Mouse (Mus musculus): ENCODE measurements at regions not wholly inside any gene's neighbourhood (a gene's known extent, or its start where the extent isn't known, plus 50 kb on each side); places are given as distances from the start of the nearest gene placed in this dataset.

DNA sequence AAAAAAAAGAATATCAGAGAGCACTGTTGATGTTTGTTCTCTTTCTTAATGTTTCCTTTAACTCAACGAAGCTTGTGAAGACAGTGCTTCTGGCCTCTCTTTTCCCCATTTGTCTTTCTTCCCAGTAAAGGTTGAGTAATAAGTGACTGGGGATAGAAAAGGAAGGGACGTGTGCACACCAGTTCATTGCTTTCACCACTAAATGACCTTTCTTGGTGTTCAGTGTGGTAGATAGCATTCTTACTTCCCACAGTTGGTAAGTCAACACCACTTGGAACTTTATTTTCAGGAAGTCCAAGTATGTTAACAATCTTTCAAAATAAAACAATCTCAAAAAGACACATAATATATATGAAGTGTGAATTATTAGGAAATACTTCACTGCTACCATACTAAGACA, 801.2 kb upstream of the Adgrl2 start:
- no peaks in the 10 kb centered on the region for H3K9me3 ChIP-seq
- 84% methylated on average over 2 of the region's 2 CpGs for WGBS
- H3K27me3 ChIP-seq (replicated peaks; ENCODE audit: low read depth, poor library complexity, severe bottlenecking): no peaks in the 10 kb centered on the region
- no peak for DNase-seq (ENCODE audit: low spot score)
- H3K4me3 ChIP-seq: no peak overlapping the region
- H3K27ac ChIP-seq (replicated peaks): no peak overlapping the region
- H3K4me1 ChIP-seq: no peaks in the 10 kb centered on the region
- no peaks in the 10 kb centered on the region for H3K36me3 ChIP-seq (replicated peaks)

DNA sequence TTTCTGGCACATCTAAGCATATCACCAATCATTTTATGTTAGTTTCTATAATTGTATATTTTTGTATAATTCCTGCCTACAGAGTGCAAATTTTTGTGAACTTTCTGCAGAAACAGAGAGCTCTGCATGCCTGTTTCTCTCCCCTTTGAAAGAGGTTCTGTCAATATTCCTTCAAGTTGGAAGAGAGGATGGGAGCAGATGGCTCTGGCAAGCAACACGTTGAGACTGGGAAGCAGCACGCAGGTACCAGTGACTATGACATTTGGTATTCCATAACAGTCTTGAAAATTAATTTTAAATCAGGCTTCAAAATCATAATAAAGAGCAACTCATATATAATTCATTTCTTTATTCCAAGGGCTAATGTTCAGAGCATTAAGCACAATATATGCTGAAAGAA, 795.7 kb upstream of the Adgrl2 start:
- Histone ChIP-seq H3K9me3 (no peaks in the 10 kb centered on the region), H3K4me1 (no peaks in the 10 kb centered on the region), H3K27me3 (replicated peaks; ENCODE audit: low read depth, poor library complexity, severe bottlenecking) (no peaks in the 10 kb centered on the region; the same call in 1 of the 2 replicates), H3K4me3 (no peak overlapping the region), H3K27ac (replicated peaks) (no peak overlapping the region), H3K36me3 (replicated peaks) (no peaks in the 10 kb centered on the region)
- WGBS: 91% methylated on average over 2 of the region's 2 CpGs
- DNase-seq (ENCODE audit: low spot score): no peak

DNA sequence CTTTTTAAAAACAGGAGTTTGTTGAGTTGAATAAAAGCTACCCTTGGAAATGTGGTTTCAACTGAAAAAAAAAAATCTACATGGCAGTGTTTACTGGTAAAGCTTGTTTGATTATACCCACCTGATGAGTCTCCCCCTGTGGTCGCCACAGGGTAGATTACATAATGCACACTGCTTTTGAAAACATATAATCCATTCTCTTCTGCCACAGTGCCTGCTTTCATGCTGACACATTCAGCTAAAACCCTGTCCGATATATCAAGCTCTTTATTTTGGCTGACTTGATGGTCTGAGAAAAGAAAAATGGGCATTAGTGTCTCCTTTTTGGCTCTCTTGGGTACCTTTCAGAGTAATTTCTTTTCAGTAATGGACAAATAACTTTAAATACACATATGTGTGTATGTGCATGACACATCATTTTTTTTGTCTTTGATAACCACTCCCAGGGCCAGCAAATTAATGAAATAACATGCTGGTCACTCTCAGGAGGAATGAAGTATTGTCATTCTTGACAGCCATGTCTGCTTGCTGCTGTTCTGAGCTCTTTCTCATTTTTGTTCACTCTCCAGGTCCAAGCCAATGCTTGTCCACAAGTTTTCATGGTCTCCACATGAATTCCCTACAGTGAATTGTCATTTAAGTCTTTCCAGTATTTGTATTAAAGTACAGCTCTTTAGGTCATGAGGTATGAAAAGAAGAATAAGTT, 793.7 kb upstream of the Adgrl2 start:
- no peak for DNase-seq (ENCODE audit: low spot score)
- Histone ChIP-seq H3K9me3 (no peaks in the 10 kb centered on the region), H3K4me1 (no peaks in the 10 kb centered on the region), H3K27ac (replicated peaks) (no peak overlapping the region), H3K36me3 (replicated peaks) (no peaks in the 10 kb centered on the region), H3K4me3 (no peak overlapping the region), H3K27me3 (replicated peaks; ENCODE audit: low read depth, poor library complexity, severe bottlenecking) (no peaks in the 10 kb centered on the region; the same call in 1 of the 2 replicates)
- WGBS: 63% methylated on average over 2 of the region's 2 CpGs

DNA sequence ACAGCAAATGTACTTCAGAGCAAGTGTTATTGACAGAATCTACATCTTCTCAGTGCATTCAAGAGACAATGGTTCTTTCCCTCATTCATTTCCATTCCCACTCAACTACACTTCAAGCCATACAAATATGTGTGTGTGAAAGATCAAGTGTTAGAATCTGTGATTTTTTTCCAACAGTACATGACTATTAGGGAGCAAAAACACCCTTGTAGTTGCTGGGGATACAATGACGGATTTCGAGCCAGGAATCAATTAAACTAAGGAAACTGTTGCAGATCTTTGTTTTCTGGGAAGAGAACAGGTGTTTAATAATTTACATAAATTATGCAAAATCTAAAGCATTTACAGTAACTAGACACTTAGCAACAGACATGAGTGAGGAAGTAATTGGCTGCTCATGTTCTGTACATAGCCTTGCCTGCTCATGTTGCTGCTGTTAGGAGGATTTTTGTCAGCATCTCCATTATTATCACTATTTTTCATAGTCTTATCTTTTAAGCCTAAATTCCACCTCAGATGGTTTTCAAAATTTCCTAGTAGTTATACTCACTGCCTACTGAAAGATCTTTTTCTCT, 777.6 kb upstream of the Adgrl2 start:
- Histone ChIP-seq H3K36me3 (replicated peaks) (no peaks in the 10 kb centered on the region), H3K4me3 (no peak overlapping the region), H3K27me3 (replicated peaks; ENCODE audit: low read depth, poor library complexity, severe bottlenecking) (no peaks in the 10 kb centered on the region), H3K27ac (replicated peaks) (no peak overlapping the region), H3K4me1 (no peaks in the 10 kb centered on the region), H3K9me3 (no peaks in the 10 kb centered on the region)
- no peak for DNase-seq (ENCODE audit: low spot score)
- 85% methylated on average over 2 of the region's 2 CpGs for WGBS

DNA sequence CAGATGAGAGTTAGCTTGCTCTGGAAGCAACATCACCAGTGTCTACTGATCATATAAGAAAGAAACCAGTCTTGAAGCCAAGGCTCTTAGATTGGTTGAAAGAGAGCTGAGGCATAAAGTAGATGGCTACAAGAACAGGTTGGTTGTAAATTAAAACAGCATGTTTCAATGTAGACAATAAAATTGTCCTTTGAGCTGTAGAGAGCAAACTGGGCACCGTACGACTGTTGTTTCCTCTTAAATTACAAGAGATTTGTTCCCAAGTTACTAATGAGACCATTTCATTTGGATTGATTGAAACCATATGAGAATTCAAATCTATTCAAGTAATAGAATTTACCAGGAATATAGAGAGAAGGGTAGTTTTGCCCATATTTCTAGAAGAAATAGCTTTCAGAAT, 770.9 kb upstream of the Adgrl2 start:
- no peak for DNase-seq (ENCODE audit: low spot score)

DNA sequence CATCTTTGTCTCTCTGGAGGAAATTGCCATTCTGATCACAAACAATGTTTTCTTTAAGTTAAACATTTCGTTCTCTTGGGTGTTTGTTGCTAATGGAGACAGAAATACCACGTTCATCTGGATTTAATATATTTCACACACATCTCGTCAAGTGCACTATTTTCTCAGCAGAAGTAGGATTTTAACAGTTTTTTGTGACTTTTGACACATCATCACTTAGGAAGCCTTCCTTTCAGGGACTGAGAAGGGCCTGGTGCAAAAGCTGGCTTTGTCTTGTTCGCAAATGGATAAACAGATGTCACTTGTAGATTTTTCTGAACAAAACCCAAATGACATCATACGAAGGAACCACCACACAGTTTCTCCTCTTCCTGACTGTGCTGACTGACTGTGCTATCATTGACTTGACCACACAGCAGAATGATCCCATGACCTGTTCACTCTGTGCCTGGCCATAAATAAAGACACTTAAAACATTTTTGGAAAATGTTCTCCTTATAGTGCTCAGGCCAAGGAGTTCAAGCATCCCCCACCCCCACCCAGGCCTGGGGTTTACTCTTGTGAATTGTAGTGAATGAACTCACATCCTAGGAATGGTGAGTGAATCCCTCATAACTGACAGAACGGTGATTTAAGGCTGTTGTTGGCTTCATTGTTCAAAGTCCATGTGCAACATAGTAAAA, 767.7 kb upstream of the Adgrl2 start:
- H3K4me1 ChIP-seq: 0 out of 2 replicates have a peak, but pooled peaks cover 4% of the 10 kb centered on the region
- H3K36me3 ChIP-seq (replicated peaks): no peaks in the 10 kb centered on the region
- no peak for DNase-seq (ENCODE audit: low spot score)
- H3K27ac ChIP-seq (replicated peaks): no peak overlapping the region
- no peaks in the 10 kb centered on the region for H3K9me3 ChIP-seq
- no peak overlapping the region for H3K4me3 ChIP-seq
- WGBS: 73% methylated on average over 6 of the region's 6 CpGs
- H3K27me3 ChIP-seq (replicated peaks; ENCODE audit: low read depth, poor library complexity, severe bottlenecking): no peaks in the 10 kb centered on the region

More for the DNA sequence above, 770.9 kb upstream of the Adgrl2 start:
- no peak overlapping the region for H3K4me3 ChIP-seq
- H3K27me3 ChIP-seq (replicated peaks; ENCODE audit: low read depth, poor library complexity, severe bottlenecking): no peaks in the 10 kb centered on the region
- 51% methylated on average over 2 of the region's 2 CpGs for WGBS
- no peaks in the 10 kb centered on the region for H3K9me3 ChIP-seq
- H3K36me3 ChIP-seq (replicated peaks): no peaks in the 10 kb centered on the region
- 0 out of 2 replicates have a peak, but pooled peaks cover 4% of the 10 kb centered on the region for H3K4me1 ChIP-seq
- no peak overlapping the region for H3K27ac ChIP-seq (replicated peaks)

DNA sequence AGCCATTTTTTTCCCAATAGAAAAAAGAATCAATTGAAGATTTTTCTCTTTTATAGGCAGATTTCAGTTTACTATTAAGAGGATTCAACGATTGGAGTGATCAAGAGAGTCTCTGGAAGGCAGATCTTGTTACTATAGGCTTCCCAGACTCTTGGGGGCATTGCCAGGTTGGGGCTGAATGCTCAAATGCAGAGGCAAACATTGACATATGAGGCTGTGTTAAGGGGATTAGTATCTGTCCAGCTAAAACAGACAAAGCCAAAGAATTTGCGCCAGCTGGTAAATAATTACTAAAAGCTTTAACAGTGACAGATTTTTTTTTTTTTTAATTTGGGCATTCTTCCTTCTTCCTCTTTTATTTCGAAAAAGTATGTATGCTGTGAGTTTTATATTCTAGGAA, 745.7 kb upstream of the Adgrl2 start:
- no peak overlapping the region for H3K27ac ChIP-seq (replicated peaks)
- DNase-seq (ENCODE audit: low spot score): no peak
- no peaks in the 10 kb centered on the region for H3K36me3 ChIP-seq (replicated peaks)
- H3K4me3 ChIP-seq: no peak overlapping the region
- no peaks in the 10 kb centered on the region for H3K9me3 ChIP-seq
- WGBS: 76% methylated on average over 3 of the region's 3 CpGs
- 0 out of 2 replicates have a peak, but pooled peaks cover 2% of the 10 kb centered on the region for H3K4me1 ChIP-seq
- no peaks in the 10 kb centered on the region for H3K27me3 ChIP-seq (replicated peaks; ENCODE audit: low read depth, poor library complexity, severe bottlenecking)

DNA sequence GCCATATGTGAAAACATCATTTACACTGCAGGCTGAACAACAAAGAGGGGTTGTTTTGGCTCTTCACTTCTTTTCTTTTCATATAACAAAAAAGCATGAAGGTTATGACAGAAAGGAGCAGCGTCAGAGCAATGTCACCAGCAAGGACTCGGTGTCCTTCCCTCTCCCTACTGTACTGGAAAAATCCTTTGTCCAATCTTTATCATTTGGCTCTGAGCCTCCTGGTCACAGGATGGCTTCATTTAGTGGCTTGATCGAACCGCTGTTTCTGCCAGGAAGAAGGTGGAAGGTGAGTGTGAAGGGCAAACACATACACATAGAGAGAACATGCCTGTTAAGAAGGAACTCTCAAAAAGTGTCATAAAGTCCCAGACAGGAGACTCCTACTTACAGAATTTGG, 735.9 kb upstream of the Adgrl2 start:
- DNase-seq (ENCODE audit: low spot score): no peak
- no peaks in the 10 kb centered on the region for H3K36me3 ChIP-seq (replicated peaks)
- H3K27ac ChIP-seq (replicated peaks): no peak overlapping the region
- no peaks in the 10 kb centered on the region for H3K9me3 ChIP-seq
- H3K27me3 ChIP-seq (replicated peaks; ENCODE audit: low read depth, poor library complexity, severe bottlenecking): no peaks in the 10 kb centered on the region
- peaks cover 5% of the 10 kb centered on the region; the same call in 1 of the 2 replicates for H3K4me1 ChIP-seq
- no peak overlapping the region for H3K4me3 ChIP-seq
- 84% methylated on average over 4 of the region's 4 CpGs for WGBS

DNA sequence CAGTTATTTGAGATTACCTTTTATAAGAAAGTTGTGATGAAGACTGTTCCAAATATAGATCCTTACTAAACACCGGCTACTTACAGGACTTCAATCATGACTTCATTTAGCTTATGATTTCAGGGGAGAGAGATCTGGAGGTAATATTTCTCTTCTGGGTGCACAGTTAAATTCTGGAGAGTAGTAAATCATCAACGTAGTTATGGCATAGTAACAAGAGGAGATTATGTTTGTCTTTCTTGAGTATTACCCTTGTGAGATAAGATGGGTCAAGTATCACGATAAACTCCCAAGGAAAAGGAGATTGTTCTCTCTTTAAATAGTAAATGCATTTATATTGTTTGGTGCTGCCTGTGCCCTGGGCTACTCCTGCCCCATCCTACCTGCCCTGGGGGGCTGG, 734.5 kb upstream of the Adgrl2 start:
- H3K9me3 ChIP-seq: no peaks in the 10 kb centered on the region
- H3K27ac ChIP-seq (replicated peaks): no peak overlapping the region
- peaks cover 5% of the 10 kb centered on the region; the same call in 1 of the 2 replicates for H3K4me1 ChIP-seq
- H3K27me3 ChIP-seq (replicated peaks; ENCODE audit: low read depth, poor library complexity, severe bottlenecking): no peaks in the 10 kb centered on the region
- H3K4me3 ChIP-seq: no peak overlapping the region
- H3K36me3 ChIP-seq (replicated peaks): no peaks in the 10 kb centered on the region
- DNase-seq (ENCODE audit: low spot score): no peak
- WGBS: 92% methylated on average over 3 of the region's 3 CpGs

DNA sequence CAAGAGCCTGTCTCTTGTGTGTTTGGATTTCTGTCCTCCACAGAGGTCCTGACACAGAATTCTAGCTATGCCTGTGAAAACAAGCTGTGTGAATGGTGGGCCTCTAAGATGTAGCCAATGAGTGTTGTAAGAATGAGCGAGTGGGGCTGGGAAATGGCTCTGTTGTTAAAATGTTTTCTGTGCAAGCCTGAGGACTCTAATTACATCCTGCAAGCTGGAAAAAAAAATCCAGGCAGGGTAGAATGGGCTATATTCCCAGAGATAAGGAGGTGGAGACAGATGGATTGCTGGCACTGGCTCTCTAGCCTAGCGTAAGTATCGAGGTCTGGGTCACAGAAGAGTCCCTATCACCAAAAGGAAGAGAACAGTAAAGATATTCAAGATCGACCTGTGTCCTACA, 731.5 kb upstream of the Adgrl2 start:
- Histone ChIP-seq H3K27me3 (replicated peaks; ENCODE audit: low read depth, poor library complexity, severe bottlenecking) (no peaks in the 10 kb centered on the region), H3K9me3 (no peaks in the 10 kb centered on the region), H3K4me1 (peaks cover 5% of the 10 kb centered on the region; the same call in 1 of the 2 replicates), H3K27ac (replicated peaks) (no peak overlapping the region), H3K4me3 (no peak overlapping the region), H3K36me3 (replicated peaks) (no peaks in the 10 kb centered on the region)
- no peak for DNase-seq (ENCODE audit: low spot score)
- 72% methylated on average over 4 of the region's 4 CpGs for WGBS

DNA sequence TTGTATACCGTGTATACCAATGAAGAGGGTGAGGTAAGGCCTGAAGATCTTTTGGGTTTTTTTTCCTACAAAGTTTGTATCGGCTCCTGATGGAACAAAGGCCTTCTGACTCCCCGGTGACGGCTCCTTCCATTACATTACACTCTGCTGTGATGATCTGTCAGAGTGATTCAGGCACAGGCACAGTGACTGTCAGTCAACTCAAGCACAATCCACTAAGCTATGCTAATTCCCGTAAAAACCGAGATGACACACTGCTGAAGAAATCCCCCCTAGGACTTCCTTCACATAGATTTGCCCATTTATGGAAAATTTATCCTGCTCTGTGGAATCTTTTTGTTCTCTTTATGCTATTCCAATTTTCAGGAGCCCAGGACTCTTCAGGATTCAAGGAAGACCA, 730.0 kb upstream of the Adgrl2 start:
- no peaks in the 10 kb centered on the region for H3K36me3 ChIP-seq (replicated peaks)
- no peak for DNase-seq (ENCODE audit: low spot score)
- no peak overlapping the region for H3K4me3 ChIP-seq
- no peaks in the 10 kb centered on the region for H3K9me3 ChIP-seq
- H3K27me3 ChIP-seq (replicated peaks; ENCODE audit: low read depth, poor library complexity, severe bottlenecking): no peaks in the 10 kb centered on the region
- WGBS: 60% methylated on average over 6 of the region's 6 CpGs
- H3K4me1 ChIP-seq: peaks cover 5% of the 10 kb centered on the region; the same call in 1 of the 2 replicates
- no peak overlapping the region for H3K27ac ChIP-seq (replicated peaks)

DNA sequence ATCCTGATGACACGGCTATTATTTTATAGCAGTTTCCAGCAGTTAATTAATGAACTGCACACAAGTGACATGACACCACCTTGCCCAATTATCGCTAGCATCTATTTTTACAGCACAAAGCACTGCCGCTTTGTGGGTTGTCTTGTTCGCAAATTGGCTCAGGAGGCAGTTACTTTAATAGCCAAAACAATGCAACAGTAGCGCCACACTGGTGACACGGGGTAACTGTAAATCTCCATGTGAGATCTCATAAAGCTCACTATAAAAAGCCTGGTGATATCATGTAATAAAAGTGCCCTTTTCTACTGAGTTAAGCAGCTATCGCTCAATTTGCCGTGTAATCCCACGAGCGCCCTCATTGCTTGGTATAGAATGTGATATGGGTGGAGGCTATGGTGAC, 715.4 kb upstream of the Adgrl2 start:
- Histone ChIP-seq H3K27ac (replicated peaks) (no peak overlapping the region), H3K4me3 (no peak overlapping the region), H3K4me1 (no peaks in the 10 kb centered on the region), H3K27me3 (replicated peaks; ENCODE audit: low read depth, poor library complexity, severe bottlenecking) (no peaks in the 10 kb centered on the region), H3K9me3 (no peaks in the 10 kb centered on the region), H3K36me3 (replicated peaks) (no peaks in the 10 kb centered on the region)
- WGBS: 96% methylated on average over 10 of the region's 10 CpGs
- no peak for DNase-seq (ENCODE audit: low spot score)

DNA sequence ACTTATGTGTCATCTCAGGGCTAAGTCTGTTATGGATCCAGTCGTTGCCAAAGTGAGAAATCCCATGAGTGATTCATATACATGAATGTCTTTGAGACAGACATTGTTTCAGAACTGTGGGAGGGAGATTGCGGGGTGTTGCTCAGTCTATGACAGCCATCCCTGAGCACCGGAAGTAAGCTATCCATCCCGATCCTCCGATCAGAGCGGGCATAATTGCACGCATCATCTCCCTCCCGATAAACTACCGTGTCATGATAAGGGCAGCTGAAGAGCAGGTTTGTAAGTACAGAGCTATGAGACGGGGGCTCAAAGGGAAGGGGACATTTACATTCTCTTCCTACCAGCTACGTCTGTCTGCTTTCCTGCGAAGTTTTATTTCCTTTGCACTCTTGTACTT, 715.0 kb upstream of the Adgrl2 start:
- Histone ChIP-seq H3K27me3 (replicated peaks; ENCODE audit: low read depth, poor library complexity, severe bottlenecking) (no peaks in the 10 kb centered on the region), H3K36me3 (replicated peaks) (no peaks in the 10 kb centered on the region), H3K4me3 (no peak overlapping the region), H3K4me1 (no peaks in the 10 kb centered on the region), H3K27ac (replicated peaks) (no peak overlapping the region), H3K9me3 (no peaks in the 10 kb centered on the region)
- WGBS: 92% methylated on average over 12 of the region's 12 CpGs
- no peak for DNase-seq (ENCODE audit: low spot score)
